8 mouse cellular contexts compared by ENCODE assay signal in genomic region chr2:116971666-116972613, GRCm38 (mm10).
DNase-seq lines count a peak whose midpoint lies in the region; ATAC-seq and TF ChIP-seq lines count a peak whose summit lies in the region.

No protein-coding gene starts in this region.

- 0 out of 2 replicates have a peak overlapping the region, but pooled peaks have one; percentile 3 for H3K9ac ChIP-seq in forebrain, embryonic 14.5 days (ENCODE audit: low read length)
- 0 out of 2 replicates have a peak overlapping the region, but pooled peaks have one; percentile 2 for H3K9ac ChIP-seq in hindbrain, postnatal 0 days (replicated peaks; ENCODE audit: low read length)
- H3K9ac ChIP-seq in liver, embryonic 16.5 days (ENCODE audit: low read depth, low read length), result no peak overlapping the region
- no peak overlapping the region for H3K9ac ChIP-seq in neural tube, embryonic 11.5 days (ENCODE audit: low read length)

- no peaks in the 10 kb centered on the region for H3K36me3 ChIP-seq in forebrain, embryonic 14.5 days (ENCODE audit: control insufficient read depth, insufficient read depth, low read length)
- no peaks in the 10 kb centered on the region for H3K36me3 ChIP-seq in hindbrain, postnatal 0 days (ENCODE audit: insufficient read depth, low read length)
- H3K36me3 ChIP-seq in liver, embryonic 16.5 days (ENCODE audit: control insufficient read depth, insufficient read depth), result no peaks in the 10 kb centered on the region
- no peaks in the 10 kb centered on the region for H3K36me3 ChIP-seq in neural tube, embryonic 11.5 days (ENCODE audit: control insufficient read depth, insufficient read depth, low read length)

- H3K4me1 ChIP-seq in forebrain, embryonic 14.5 days (ENCODE audit: control insufficient read depth, insufficient read depth, low read length), result peaks cover 31% of the 10 kb centered on the region
- H3K4me1 ChIP-seq in hindbrain, postnatal 0 days (ENCODE audit: insufficient read depth, low read length), result peaks cover 20% of the 10 kb centered on the region
- no peaks in the 10 kb centered on the region; the same call in 1 of the 2 replicates for H3K4me1 ChIP-seq in liver, embryonic 16.5 days (ENCODE audit: control insufficient read depth, low read depth, low read length)
- peaks cover 29% of the 10 kb centered on the region for H3K4me1 ChIP-seq in neural tube, embryonic 11.5 days (ENCODE audit: control insufficient read depth, insufficient read depth, low read length)

- H3K27ac ChIP-seq in forebrain, embryonic 14.5 days (ENCODE audit: low read depth, low read length), result 0 out of 2 replicates have a peak overlapping the region, but pooled peaks have one; percentile 2
- peak overlapping the region; percentile 67; the same call in 1 of the 2 replicates for H3K27ac ChIP-seq in hindbrain, postnatal 0 days
- peak overlapping the region; percentile 46 for H3K27ac ChIP-seq in liver, embryonic 16.5 days (ENCODE audit: low read length)
- 0 out of 2 replicates have a peak overlapping the region, but pooled peaks have one; percentile 29 for H3K27ac ChIP-seq in neural tube, embryonic 11.5 days (ENCODE audit: low read depth, low read length)

- no peak for TF ChIP-seq CTCF in hindbrain, postnatal 0 days (IDR thresholded peaks at IDR 0.05; ENCODE audit: low read depth)

- H3K4me3 ChIP-seq in forebrain, embryonic 14.5 days (ENCODE audit: low read depth, low read length), result no peak overlapping the region
- H3K4me3 ChIP-seq in hindbrain, postnatal 0 days (ENCODE audit: low read length), result no peak overlapping the region
- 0 out of 2 replicates have a peak overlapping the region, but pooled peaks have one; percentile 2 for H3K4me3 ChIP-seq in liver, embryonic 16.5 days (ENCODE audit: low read depth, low read length)
- no peak overlapping the region for H3K4me3 ChIP-seq in neural tube, embryonic 11.5 days (ENCODE audit: low read depth, low read length)

- WGBS in forebrain, embryonic 14.5 days, result 7% methylated on average over 9 of the region's 9 CpGs
- 9% methylated on average over 9 of the region's 9 CpGs for WGBS in hindbrain, postnatal 0 days
- 11% methylated on average over 9 of the region's 9 CpGs for WGBS in liver, embryonic 16.5 days (ENCODE audit: insufficient replicate concordance)
- WGBS in neural tube, embryonic 11.5 days, result 9% methylated on average over 9 of the region's 9 CpGs

- no peaks in the 10 kb centered on the region for H3K27me3 ChIP-seq in forebrain, embryonic 14.5 days (replicated peaks; ENCODE audit: control insufficient read depth, insufficient read depth, low read length)
- H3K27me3 ChIP-seq in hindbrain, postnatal 0 days (ENCODE audit: insufficient read depth, low read length), result no peaks in the 10 kb centered on the region
- peaks cover 25% of the 10 kb centered on the region for H3K27me3 ChIP-seq in liver, embryonic 16.5 days (ENCODE audit: control insufficient read depth, insufficient read depth, low read depth, low read length)
- no peaks in the 10 kb centered on the region for H3K27me3 ChIP-seq in neural tube, embryonic 11.5 days (ENCODE audit: control insufficient read depth, insufficient read depth, low read length)

- peak; percentile 47 to 88 for DNase-seq in adrenal gland, adult (ENCODE audit: inconsistent age in 2 of 2, low spot score in 1 of 2)
- DNase-seq in adrenal gland, postnatal 4 days (ENCODE audit: low spot score in 2 of 2), result no peak
- peak; percentile 69 for DNase-seq in MN1 (ENCODE audit: low spot score)
- peak; percentile 41 for DNase-seq in forebrain, embryonic 14.5 days (ENCODE audit: low spot score)
- peak; percentile 32 for DNase-seq in hindbrain, postnatal 0 days (ENCODE audit: low spot score)
- DNase-seq in neural tube, embryonic 11.5 days (ENCODE audit: low spot score), result peak; percentile 59
- DNase-seq in urinary bladder, adult 18-20 months (ENCODE audit: low spot score in 2 of 2), result no peak

- H3K9me3 ChIP-seq in forebrain, embryonic 14.5 days (replicated peaks; ENCODE audit: control insufficient read depth, low read length), result no peaks in the 10 kb centered on the region
- H3K9me3 ChIP-seq in hindbrain, postnatal 0 days (ENCODE audit: low read length), result no peaks in the 10 kb centered on the region
- H3K9me3 ChIP-seq in liver, embryonic 16.5 days (replicated peaks; ENCODE audit: control insufficient read depth, low read length), result no peaks in the 10 kb centered on the region
- H3K9me3 ChIP-seq in neural tube, embryonic 11.5 days (ENCODE audit: control insufficient read depth, low read length), result no peaks in the 10 kb centered on the region

- peak overlapping the region; percentile 24; the same call in 1 of the 2 replicates for H3K4me2 ChIP-seq in forebrain, embryonic 14.5 days (ENCODE audit: low read length)
- H3K4me2 ChIP-seq in hindbrain, postnatal 0 days (ENCODE audit: low read depth, low read length), result peak overlapping the region; percentile 42
- H3K4me2 ChIP-seq in liver, embryonic 16.5 days (ENCODE audit: low read depth, low read length), result peak overlapping the region; percentile 28
- peak overlapping the region; percentile 5; the same call in 1 of the 2 replicates for H3K4me2 ChIP-seq in neural tube, embryonic 11.5 days (ENCODE audit: low read depth)

- ATAC-seq in forebrain, embryonic 14.5 days, result no peak
- no peak for ATAC-seq in hindbrain, postnatal 0 days
- 0 out of 2 replicates have a peak, but pooled peaks have one; percentile 16 for ATAC-seq in liver, embryonic 16.5 days (ENCODE audit: low read depth)
- ATAC-seq in neural tube, embryonic 11.5 days (ENCODE audit: insufficient read depth, low FRiP score, low TSS enrichment), result no peak

Comparison
In these comparisons a context has a peak if more than half of its experiments do, and no peak if none do; other contexts are left out.
1. DNase-seq: peak in adrenal gland, adult (2 of 2), MN1 (single experiment), forebrain, embryonic 14.5 days (single experiment), hindbrain, postnatal 0 days (single experiment) and neural tube, embryonic 11.5 days (single experiment); none in adrenal gland, postnatal 4 days (0 of 2) and urinary bladder, adult 18-20 months (0 of 2).
2. H3K27ac ChIP-seq: peak in every context shown above with its lines; median percentile 67 in hindbrain, postnatal 0 days; 46 in liver, embryonic 16.5 days; 29 in neural tube, embryonic 11.5 days; 2 in forebrain, embryonic 14.5 days.
3. H3K9ac ChIP-seq: peak in forebrain, embryonic 14.5 days (single experiment) and hindbrain, postnatal 0 days (single experiment); none in liver, embryonic 16.5 days (single experiment) and neural tube, embryonic 11.5 days (single experiment).
4. Peak in every context shown above with its lines, with median percentiles within 50 percentile points of each other: H3K4me2 ChIP-seq.